Mouse (Mus musculus) left cerebral cortex, postnatal 25 days (tissue): ENCODE data around the gene Tcaim. TPM values are rescaled to one million over a fixed set of nuclear protein-coding genes. Genes with fewer than 3 reads are reported as not detected.
"Not testable (repeated sequence)": the region's sequence is repeated elsewhere in the genome, so short reads cannot be mapped to it uniquely, and the experiment has no call there.

Experiments used
- DNase-seq, 2 experiments: peaks; one replicate each; pipeline ENCODE4 v3.0.0; 2022; ENCODE audit warnings: low spot score in 2 of 2, mixed read lengths in 1 of 2
- intact Hi-C: fragments of 180-260 bp; cut with DNase I; formaldehyde crosslinking; loops from one replicate; pipeline ENCODE4 v1.15.1; 2025
- total RNA-seq, 2 experiments: library from RNA; stranded (reverse); gene quantifications; 2 replicates each; pipeline ENCODE4 v1.2.3; 2021

Gene Tcaim
- total RNA-seq, 2 experiments from 2014 or later: 17.0 to 19.7 TPM

- intact Hi-C loops: no loop called here
- peak; percentile 55 to 75 for DNase-seq
Observed at GRCm38 (mm10) chr9:122846156-122846555, 40.8 kb downstream of the Tcaim start.

DNA sequence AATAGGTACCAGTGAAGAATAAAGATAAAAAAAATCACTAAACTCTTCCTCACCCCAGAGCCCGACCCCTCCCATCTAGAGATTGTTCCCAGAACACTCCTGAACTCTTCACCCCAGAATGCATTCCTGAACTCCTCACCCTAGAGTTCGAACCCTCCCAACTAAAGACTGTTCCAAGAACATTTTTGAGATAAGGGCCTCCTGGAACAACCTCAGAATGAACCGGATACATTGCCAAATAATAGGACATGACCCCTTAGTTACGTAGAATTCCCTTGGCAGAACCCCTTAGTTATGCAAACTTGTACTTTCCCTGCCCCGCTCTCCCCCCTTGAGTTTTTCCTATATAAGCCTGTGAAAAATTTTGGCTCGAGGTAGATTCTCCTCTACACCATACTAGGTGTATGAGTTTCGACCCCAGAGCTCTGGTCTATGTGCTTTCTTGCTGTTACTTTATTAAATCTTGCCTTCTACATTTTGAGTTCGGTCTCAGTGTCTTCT, 42.5 kb downstream of the Tcaim start:
- DNase-seq, intact Hi-C loops: not testable (repeated sequence)

DNA sequence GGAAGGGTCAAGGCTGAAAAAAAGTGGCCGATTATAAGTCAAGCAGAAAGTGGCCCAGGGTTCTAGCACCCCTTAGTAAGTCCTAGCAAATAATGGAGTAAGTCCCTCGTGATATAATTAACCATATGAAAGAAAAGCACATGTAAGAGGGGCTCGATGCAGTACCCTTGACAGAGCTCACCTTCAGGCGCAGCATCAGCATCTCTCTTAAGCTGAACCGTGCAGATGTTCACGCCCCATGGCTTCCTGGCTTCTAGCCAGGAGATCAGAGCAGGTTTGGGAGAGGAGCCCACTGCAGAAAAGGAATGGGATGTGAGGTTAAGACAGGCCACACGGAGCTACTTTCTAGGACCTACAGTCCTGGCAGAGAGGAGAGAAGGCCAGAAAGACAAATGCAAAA, 49.2 kb downstream of the Tcaim start:
- no peak for DNase-seq
- intact Hi-C loops: no loop called here

DNA sequence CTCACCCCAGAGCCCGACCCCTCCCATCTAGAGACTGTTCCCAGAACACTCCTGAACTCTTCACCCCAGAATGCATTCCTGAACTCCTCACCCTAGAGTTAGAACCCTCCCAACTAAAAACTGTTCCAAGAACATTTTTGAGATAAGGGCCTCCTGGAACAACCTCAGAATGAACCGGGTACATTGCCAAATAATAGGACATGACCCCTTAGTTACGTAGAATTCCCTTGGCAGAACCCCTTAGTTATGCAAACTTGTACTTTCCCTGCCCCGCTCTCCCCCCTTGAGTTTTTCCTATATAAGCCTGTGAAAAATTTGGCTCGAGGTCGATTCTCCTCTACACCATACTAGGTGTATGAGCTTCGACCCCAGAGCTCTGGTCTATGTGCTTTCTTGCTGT, 49.8 kb downstream of the Tcaim start:
- DNase-seq, intact Hi-C loops: not testable (repeated sequence)

DNA sequence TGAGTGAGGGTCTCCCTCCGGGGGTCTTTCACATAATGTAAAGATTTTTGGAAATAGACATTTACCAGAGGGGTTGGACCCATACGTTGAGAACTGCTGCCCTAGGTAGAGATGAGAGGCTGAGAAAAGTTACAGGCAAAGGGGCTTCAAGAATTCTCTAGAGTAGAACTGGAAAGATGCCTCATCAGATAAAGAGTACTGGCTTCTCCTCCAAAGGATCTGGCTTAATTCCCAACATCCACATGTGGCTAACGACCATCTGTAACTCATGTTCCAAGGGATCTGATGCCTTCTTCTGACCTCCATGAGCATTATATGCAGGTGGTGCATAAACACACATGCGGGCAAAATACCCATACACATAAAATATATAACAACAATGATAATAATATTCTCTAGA, 50.3 kb downstream of the Tcaim start:
- DNase-seq: no peak
- intact Hi-C loops: no loop called here

GRCm38 (mm10) chr9:122856716-122857115, 51.4 kb downstream of the Tcaim start:
- intact Hi-C loops: no loop called here
- no peak for DNase-seq

GRCm38 (mm10) chr9:122860752-122861151, 55.4 kb downstream of the Tcaim start:
- DNase-seq: no peak
- intact Hi-C loops: no loop called here

DNA sequence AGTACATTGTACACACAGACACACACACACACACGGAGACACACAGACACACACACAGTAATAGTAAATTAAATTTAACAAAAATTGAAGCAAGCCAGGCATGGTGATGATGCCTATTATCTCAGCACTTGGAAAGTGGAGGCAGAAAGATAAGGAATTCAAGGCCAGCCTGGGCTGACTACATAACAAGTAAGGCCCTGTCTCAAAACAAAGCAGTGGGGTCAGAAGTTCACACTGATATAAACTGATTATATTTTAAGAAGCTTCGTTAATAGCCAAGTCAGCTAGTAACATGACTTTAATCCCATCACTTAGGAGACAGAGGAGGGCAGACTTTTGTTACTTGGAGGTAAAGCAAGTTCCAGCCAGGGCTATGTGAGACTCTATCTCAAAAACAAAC, 58.4 kb downstream of the Tcaim start:
- intact Hi-C loops: no loop called here
- no peak for DNase-seq

DNA sequence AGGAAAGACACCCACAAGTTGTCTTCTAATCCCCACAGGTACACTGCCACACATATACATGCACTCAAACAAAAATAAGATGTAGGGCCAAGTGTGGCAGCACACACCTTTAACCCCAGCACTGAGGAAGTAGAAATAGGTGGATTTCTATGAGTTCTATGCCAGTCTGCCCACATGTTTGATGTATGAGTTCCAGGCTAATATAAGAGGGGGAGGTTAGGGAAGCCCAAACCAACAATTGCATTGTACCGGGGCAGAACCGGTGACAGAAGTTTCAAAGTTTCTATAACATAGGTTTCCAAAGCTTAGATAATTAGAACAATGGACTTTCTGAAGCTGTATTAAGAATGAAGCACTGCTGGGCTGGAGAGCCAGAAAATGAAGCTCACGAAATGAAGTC, 59.5 kb downstream of the Tcaim start:
- intact Hi-C loops: loop anchor here (5.0 kb wide), 1 partner anchor 87 kb away; the partner anchor contains the start of genes 1110059G10Rik and Kif15

DNA sequence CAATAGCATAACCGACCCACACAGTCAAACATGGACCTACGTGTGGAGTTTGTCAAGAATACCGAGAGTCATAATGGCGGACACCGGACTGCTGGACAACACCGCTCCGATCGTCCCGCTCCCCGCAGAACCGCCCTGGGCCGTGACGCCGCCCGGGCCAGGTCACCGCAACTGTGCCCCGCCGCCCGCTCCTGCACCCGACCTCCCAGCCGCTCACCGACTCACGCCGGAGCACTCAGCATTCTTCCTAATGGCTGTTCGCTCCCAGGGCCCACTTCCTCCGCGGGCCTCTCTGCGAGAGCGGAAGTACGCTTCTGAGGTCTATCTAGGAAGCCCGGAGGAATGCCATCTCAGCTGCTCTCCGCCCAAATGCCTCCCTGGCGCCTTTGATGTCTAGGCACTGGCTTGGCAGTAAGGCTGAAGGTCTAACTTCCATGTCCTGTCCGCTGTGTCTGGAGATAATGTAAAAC, 60.4 kb downstream of the Tcaim start, which contains the start of gene Zfp445:
TSS of gene Zfp445 (minus strand) at position 310 of the 470 bp plus-strand sequence.
- DNase-seq: peak; percentile 83 to 84
- intact Hi-C loops: loop anchor here (5.0 kb wide), 1 partner anchor 87 kb away; the partner anchor contains the start of genes 1110059G10Rik and Kif15

More for the DNA sequence above, 59.5 kb downstream of the Tcaim start:
- DNase-seq: no peak

GRCm38 (mm10) chr9:122866192-122866591, 60.9 kb downstream of the Tcaim start:
- DNase-seq: no peak
- intact Hi-C loops: loop anchor here (5.0 kb wide), 1 partner anchor 86 kb away; the partner anchor contains the start of genes 1110059G10Rik and Kif15

- intact Hi-C loops: no loop called here
- no peak for DNase-seq
Observed at GRCm38 (mm10) chr9:122872595-122872994, 67.3 kb downstream of the Tcaim start.

GRCm38 (mm10) chr9:122874653-122875052, 69.3 kb downstream of the Tcaim start:
- no peak for DNase-seq
- intact Hi-C loops: no loop called here

- intact Hi-C loops: no loop called here
- no peak for DNase-seq
Observed at GRCm38 (mm10) chr9:122875145-122875544, 69.8 kb downstream of the Tcaim start.

DNA sequence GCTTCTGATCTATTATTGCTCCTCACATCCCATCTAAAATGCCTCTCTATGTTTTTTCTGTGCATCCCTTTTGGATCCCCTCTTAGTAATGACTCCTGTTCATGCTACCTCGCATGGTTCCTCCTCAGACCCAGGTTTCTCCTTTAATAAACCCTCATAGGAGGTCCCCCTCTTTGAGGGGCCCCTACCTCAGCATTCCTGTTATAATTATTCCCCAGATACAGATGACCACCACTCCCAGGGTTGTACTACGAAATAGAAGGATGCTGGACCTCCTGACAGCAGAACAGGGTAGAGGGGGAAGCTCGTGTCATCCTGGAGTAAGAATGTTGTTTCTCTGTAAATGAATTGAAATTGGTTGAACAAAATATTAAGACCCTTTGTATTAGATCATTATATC, 80.0 kb downstream of the Tcaim start, which contains the start of gene Zkscan7:
TSS of gene Zkscan7 (plus strand) at position 301 of the 400 bp plus-strand sequence.
- intact Hi-C loops: no loop called here
- DNase-seq: no peak

Other genes starting within 250 kb of the Tcaim start
- gene Topaz1, start 58.2 kb upstream of the Tcaim start, total RNA-seq: not detected
- not detected for gene Gm35549, start 38.5 kb downstream of the Tcaim start, total RNA-seq
- gene Zfp445, start 60.5 kb downstream of the Tcaim start, total RNA-seq: 100 to 1,000 TPM; 151 to 172 TPM
- gene Zkscan7, start 80.1 kb downstream of the Tcaim start, total RNA-seq: 1 to 10 TPM; 4.1 to 5.0 TPM
- gene Zfp105, start 117.5 kb downstream of the Tcaim start, total RNA-seq: 1 to 10 TPM; 7.0 to 7.2 TPM
- gene 1110059G10Rik, start 145.5 kb downstream of the Tcaim start, total RNA-seq: 10 to 100 TPM; 20.9 to 22.5 TPM
- under 1 TPM; 0.46 to 0.48 TPM for gene Kif15, start 145.5 kb downstream of the Tcaim start, total RNA-seq
- gene Tmem42, start 215.8 kb downstream of the Tcaim start, total RNA-seq: 10 to 100 TPM; 23.0 to 31.4 TPM
- gene Tgm4, start 229.2 kb downstream of the Tcaim start, total RNA-seq: 1 to 10 TPM; 1.3 to 2.2 TPM